Mouse (Mus musculus): ENCODE data around the gene Cpne2.

The Cpne2 gene

GRCm38 (mm10) chr8:94535631-94536030 lies 2.8 kb downstream of the Cpne2 start:
- WGBS: 89% methylated on average over 7 of the region's 7 CpGs

GRCm38 (mm10) chr8:94537456-94537855 lies 4.7 kb downstream of the Cpne2 start:
- WGBS: 66% methylated on average over 2 of the region's 2 CpGs

DNA sequence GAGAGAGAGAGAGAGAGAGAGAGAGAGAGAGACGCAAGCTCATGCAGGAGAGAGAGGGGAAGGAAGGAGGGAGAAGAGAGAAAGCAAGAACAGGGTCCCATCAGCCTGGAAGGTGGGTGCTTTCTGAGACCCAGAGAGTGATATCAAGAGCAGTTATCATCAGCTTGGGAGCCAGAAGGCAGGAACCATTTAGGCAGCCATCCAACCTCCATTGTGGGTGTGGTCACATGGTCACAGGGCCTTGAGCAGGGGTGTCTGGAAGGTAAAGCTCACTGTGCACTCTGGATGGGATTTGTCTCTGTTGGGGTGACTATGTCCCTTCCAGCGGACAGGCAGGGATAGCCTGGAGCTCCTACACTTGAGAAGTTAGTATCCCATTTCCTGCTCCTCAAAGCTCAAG lies 7.2 kb downstream of the Cpne2 start:
- WGBS: 92% methylated on average over 2 of the region's 2 CpGs

- WGBS: 78% methylated on average over 18 of the region's 18 CpGs
Observed at GRCm38 (mm10) chr8:94540889-94541795, 8.4 kb downstream of the Cpne2 start.

GRCm38 (mm10) chr8:94543981-94544380 lies 11.2 kb downstream of the Cpne2 start:
- 87% methylated on average over 8 of the region's 8 CpGs for WGBS

DNA sequence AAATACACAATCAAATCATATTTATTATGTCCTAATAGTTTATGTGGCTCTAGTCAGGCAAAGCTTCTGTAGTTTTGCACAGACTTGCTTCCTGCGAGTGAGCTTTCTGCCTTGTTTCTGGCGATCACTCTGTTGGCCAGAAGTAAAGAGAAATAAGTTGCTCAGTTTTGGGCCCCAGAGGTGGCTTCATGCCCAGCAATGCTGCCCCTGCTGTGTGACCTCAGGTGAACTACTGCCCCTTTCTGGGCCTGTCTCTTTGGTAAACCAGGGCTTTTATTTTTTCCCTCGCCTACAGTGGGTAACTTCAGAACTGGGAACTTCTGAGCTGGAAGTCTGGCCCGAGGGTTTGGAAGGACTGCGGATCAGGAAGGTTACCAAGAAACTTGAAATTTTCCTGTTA lies 16.3 kb downstream of the Cpne2 start:
- 65% methylated on average over 5 of the region's 5 CpGs for WGBS

DNA sequence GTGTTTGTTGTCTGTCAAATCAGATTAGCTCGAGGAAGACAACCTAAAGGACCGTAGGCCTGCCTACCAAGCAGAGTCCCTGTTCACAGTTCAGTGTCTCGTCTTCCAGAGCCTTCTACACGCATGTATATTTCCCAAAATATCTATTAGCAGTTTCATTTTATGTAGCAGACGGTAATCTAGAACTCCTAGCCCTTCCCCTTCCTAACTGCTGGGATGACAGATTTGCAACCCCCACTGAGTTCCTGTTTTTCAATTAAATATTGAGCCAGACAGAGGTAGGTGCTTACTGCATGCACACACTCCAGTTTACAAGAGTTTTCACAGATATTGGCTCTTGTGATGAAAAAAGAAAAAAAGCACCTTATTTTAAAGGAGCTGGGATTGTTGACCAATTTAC lies 16.7 kb downstream of the Cpne2 start:
- 65% methylated on average over 5 of the region's 5 CpGs for WGBS

DNA sequence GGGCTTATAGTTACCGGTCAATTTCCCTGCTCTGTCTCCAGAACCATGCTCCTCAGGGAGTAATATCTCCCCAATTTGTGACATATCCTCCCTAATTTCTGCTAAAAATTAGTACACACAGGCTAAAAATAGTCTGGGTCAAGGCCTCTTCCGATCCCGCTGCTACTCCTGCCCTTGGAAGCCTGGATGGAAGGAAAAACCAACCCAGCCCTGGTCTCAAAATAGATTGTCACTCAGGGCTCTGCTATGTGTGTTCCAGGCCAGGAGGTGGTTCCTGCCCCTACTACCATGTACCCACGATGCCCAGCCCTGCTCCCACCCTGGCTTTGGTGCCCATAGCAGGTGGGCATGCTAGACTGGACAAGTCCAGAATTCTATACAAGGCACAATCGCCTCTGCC lies 17.2 kb downstream of the Cpne2 start:
- WGBS: 70% methylated on average over 5 of the region's 5 CpGs

GRCm38 (mm10) chr8:94551471-94552422 lies 19.0 kb downstream of the Cpne2 start:
- 49% methylated on average over 17 of the region's 17 CpGs for WGBS

DNA sequence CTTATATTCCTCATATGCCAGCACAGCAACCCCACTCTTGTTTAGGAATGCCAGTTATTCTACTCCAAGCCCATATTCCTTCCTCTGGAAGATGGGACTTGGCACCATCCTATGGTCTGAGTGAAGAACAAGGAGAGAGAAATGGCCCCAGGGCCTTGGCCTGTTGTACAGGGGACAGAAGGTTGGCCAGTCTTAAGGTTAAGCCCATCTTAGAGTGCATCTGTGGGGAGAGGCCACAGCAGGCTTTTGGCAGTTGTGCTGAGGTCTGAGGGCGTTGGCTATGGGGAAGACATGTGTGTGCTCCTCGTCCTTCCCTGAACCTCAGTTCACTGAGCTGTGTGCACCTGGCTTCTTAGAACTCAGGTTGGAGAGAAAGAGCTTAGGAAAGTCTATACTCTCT lies 19.9 kb downstream of the Cpne2 start:
- 91% methylated on average over 2 of the region's 2 CpGs for WGBS

DNA sequence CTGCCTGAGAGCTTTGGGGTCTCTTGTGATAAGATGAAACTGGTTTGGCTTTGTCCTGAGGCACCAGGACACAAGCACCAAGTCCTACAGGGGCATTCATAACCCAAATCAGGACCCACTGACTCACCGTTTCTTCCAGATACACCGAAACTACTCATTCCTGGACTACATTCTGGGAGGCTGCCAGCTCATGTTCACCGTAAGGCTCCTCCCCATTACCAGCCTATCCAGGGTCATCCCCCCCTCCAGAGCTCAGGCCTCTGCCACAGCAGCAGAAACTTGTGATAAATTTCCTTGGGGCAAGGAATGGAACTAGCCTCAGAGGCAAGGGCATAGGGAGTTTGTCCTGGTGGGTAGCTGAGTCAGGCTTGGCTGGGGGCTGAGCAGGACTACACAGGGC lies 24.5 kb downstream of the Cpne2 start:
- 84% methylated on average over 3 of the region's 3 CpGs for WGBS

GRCm38 (mm10) chr8:94561256-94561655 lies 28.5 kb downstream of the Cpne2 start:
- 78% methylated on average over 5 of the region's 5 CpGs for WGBS

GRCm38 (mm10) chr8:94566033-94566432 lies 33.2 kb downstream of the Cpne2 start:
- WGBS: 80% methylated on average over 6 of the region's 6 CpGs

DNA sequence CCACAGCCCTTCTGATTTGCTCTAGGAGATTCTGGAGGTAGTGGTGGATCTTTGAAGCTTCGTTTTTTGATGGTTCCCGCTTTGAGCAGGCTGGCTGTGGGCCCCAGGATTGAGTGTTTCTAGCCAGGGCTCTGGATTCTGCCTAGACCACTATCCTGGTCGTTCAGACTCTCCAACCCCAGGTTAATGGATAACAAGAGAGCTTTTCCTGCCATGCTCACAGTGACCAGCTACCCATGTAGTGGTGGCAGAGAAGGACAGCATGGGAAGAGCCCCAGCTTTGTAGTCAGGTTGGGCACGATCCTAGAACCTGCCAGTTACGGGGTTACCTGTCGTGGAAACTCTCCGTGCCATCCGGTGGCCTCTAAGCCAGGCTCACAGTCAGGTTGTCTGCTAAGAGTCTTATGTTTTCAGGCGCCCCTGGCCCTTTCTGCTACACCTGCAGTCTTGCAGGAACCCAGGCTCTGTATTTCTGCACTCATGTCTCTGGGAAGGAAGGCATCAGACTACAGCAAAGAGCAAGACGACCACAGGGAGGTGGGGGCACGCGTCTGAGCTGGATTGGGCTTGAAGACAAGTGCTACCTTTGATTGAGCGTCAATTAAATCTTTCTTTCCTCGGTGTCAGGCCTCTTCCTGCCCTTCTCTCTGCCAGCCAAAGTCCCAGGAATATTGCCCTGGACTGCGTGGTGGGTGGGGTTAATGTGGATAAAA lies 33.8 kb downstream of the Cpne2 start:
- 66% methylated on average over 15 of the region's 15 CpGs for WGBS

DNA sequence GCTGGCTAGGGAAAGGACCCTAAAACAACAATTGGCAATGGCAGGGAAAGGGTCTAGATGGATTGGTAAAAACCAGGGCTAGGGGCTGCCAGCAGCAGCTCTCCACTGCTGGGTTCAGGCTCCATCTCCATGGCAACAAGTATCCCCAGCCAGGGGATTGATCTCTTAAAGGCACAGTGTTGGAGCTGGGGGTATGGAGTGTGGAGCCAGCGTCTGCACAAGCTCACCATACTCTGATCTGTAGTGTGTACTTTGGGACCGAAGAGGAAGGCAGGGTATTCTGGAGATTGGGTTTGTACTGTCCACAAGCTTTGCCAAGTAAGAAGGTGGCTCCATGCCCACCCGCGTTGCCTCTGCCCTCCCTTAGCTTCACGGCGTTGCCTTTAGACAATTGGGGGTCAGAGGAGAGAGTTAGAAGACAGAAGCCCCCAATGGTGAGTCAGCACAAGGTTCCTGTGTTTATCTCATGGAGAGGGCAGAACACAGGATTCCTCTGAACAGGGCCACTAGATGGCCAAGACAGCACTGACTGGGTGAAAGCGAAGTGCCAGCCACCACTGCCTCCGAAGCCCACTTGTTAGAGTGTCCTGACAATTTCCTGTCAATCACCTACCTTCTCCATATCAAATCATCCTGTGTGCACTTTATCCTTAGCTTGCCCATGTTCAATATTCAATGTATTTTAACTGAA lies 34.5 kb downstream of the Cpne2 start:
- WGBS: 47% methylated on average over 8 of the region's 8 CpGs

DNA sequence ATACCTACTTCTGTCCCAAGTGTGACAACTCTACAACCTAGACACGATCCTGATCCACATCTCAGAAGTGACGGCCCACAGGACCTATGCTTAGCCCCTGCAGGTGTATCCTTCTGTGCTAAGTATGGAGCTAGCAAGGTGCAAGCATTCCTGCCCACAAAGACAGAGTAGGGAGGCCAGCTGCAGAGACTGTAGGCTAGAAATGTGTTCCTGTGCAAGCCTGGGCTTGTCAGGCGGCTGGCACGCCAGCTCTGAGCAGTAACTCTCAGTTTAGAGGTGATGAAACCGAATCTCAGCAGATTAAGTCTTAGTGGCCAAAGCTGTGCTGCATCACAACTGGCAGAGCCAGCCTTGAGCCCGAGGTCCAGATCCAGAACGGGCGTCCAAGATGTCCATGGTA lies 35.3 kb downstream of the Cpne2 start:
- WGBS: 88% methylated on average over 8 of the region's 8 CpGs

DNA sequence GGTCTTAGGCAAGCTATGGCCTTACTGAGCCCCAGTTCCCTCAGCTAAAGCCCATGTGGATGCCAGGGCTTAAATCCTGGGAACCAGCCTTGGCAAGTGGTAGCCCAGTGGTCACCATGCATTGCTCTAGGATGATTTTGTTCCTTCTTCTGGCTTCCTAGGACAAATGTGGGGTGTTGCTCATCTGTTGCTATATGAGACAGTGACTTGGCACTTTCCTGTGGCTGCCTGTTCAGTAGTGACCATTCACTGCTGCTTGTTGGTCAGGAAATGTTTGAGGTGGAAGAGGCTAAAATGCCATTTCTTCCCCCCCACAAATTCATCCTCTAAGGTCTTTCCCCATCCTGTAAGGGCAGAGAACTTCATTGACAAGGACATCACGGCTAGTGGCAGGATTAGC lies 36.6 kb downstream of the Cpne2 start:
- 97% methylated on average over 1 of the region's 1 CpGs for WGBS

DNA sequence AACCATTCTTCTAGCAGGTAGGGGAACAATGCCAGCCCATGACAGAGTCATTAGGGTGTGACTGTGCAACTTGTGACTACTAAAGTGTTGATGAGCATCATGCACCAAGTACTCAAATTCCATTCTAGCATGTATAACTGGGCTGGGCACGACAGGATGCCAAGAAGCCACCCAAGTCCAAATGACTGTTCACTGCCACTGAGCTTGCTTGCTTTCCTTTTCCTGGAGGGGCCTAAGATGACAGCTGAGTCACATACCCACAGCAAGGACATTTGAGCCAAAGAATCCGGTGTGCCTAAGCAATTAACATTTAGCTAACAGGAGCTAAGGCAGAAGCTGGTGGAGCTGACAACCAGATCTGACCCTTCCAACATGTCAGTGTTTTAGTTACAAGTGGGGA lies 39.1 kb downstream of the Cpne2 start:
- WGBS: 69% methylated on average over 2 of the region's 2 CpGs

DNA sequence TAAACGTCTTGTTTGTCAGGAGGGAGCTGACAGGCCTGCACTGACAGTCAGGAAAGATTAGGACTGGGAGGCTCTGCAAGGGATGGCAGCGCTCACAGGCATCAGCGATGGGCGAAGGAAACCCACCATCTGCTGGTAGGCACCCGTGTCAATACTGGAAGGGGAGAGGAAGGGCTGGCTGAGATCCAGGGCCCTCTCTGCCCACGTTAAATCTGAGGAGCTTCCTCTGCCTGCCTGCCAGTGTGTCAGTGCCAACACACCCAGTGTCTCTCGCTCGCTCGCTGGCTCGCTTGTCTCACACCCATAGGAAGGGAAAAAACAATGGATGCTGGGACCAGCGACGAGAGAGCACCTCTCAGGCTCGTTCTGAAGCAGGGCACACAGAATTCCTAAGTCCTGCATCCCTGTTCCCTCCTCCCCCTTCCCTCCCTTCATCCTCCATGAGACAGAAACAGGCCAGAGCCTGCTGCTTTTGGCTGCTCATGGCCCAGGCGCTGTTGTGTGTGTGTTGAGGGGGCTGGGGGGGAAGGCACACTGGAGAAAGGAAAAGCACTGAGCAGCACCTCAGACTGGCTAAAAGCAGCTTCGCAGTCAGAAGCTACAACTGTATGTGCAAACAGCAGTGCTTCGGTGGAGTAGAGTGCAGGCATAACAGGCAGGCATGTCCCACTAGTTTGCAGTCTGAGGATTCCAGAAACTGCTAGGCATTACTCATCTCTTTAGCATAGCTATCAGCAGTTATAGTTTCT lies 41.5 kb downstream of the Cpne2 start:
- WGBS: 39% methylated on average over 16 of the region's 16 CpGs

- WGBS: 85% methylated on average over 4 of the region's 4 CpGs
Observed at GRCm38 (mm10) chr8:94575148-94575547, 42.4 kb downstream of the Cpne2 start.

Data from cerebral cortex, adult 2 months (tissue).